Mouse (Mus musculus) midbrain, embryonic 11.5 days (tissue): ENCODE data around the gene Kcp. TPM values are rescaled to one million over a fixed set of nuclear protein-coding genes. Genes with fewer than 3 reads are reported as not detected.

Experiments used
- ATAC-seq: fragments of 200-750 bp; cut with Nextera tagmentation; 2 replicates; pipeline ENCODE4 v1.8.0; 2017; ENCODE audit warnings: moderate TSS enrichment, moderate library complexity; ENCODE audit not compliant: low FRiP score
- DNase-seq: peaks from one replicate; pipeline ENCODE4 v3.0.0; 2015; ENCODE audit warnings: low spot score; ENCODE audit errors: missing footprints
- H3K27ac ChIP-seq: fragments of 300-500 bp; sonication (generic); 2 replicates; pipeline ENCODE4 v1.5.1; 2014; ENCODE audit warnings: low read depth, low read length
- H3K27me3 ChIP-seq: fragments of 300-500 bp; sonication (generic); 2 replicates; pipeline ENCODE4 v1.6.1; 2014; ENCODE audit warnings: mild to moderate bottlenecking, low read length, moderate library complexity, mixed read lengths; ENCODE audit not compliant: control insufficient read depth, insufficient read depth
- H3K36me3 ChIP-seq: fragments of 300-500 bp; sonication (generic); 2 replicates; pipeline ENCODE4 v1.6.1; 2014; ENCODE audit warnings: mild to moderate bottlenecking, low read length, moderate library complexity, mixed read lengths; ENCODE audit not compliant: control insufficient read depth, insufficient read depth
- H3K4me1 ChIP-seq: fragments of 300-500 bp; sonication (generic); 2 replicates; pipeline ENCODE4 v1.6.1; 2014; ENCODE audit warnings: low read length; ENCODE audit not compliant: control insufficient read depth, insufficient read depth
- H3K4me2 ChIP-seq: fragments of 300-500 bp; sonication (generic); 2 replicates; pipeline ENCODE4 v1.6.1; 2014; ENCODE audit warnings: mild to moderate bottlenecking, moderate library complexity
- H3K4me3 ChIP-seq: fragments of 300-500 bp; sonication (generic); 2 replicates; pipeline ENCODE4 v1.5.1; 2014; ENCODE audit warnings: low read depth, low read length
- H3K9ac ChIP-seq: fragments of 300-500 bp; sonication (generic); 2 replicates; pipeline ENCODE4 v1.6.1; 2014; ENCODE audit warnings: low read length
- H3K9me3 ChIP-seq: fragments of 300-500 bp; sonication (generic); 2 replicates; pipeline ENCODE4 v1.6.1; 2016; ENCODE audit warnings: low read length; ENCODE audit not compliant: control insufficient read depth
- WGBS: fragments of 180-500 bp; shearing (Covaris S2); extraction: QIAGEN DNeasy Blood & Tissue Kit; methylation state at CpG from one replicate; pipeline ENCODE4 v1.1.7; 2014; 5-methylcytosine and 5-hydroxymethylcytosine counted together
- polyA plus RNA-seq: library from polyadenylated mRNA; unstranded; fragments of >200 nt; fragmentation: Nextera tagmentation; extraction: Ambion mirVana; gene quantifications from 2 replicates; pipeline ENCODE4 v1.2.1, GENCODE M21; 2014

The Kcp gene
- 5.6 and 6.8 TPM in 2 replicates for polyA plus RNA-seq

DNA sequence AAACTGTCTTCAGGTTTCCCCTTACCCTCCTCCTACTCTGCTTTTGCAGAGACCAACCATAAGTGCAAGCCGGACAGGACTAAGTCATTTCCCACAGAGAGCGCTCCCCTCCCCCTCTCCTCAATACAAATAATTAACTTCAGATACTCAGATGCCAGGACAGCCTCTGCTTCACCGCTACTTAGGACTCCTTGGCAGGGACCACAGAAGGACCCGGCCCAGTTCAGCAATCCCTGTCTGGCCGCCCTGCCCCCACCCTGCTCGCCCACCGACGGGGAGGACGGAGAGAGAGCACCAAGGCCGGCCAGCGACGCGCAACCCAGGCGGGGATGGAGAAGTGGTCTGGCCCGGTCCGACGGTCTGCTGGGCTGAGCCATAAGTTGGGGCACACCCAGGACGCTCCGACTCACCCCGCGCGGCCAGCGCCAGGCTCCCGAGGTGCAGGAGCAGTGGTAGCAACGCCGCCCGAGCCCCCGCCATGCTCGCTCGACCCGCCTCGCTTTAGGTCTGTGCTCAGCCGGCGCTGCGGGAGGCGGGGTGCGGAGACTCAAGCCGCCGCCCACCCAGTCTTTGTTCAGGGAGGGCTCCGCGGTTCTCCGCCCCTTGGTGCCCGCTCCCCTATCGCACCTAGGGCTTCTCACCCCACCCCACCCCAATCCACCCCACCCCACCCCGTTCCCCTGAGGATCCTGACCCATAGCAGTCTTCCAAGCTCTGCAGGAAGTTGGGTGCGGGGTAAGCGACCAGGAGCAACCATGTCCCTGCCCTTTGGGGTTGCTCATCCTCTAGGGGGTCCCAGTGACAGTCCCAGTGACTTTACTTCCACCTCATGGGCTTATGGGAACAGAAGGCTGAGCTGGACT lies at the start of gene Kcp:
Gene Kcp, minus strand, starts transcription at position 506 of the 863 bp plus-strand sequence.
- 1% methylated on average over 44 of the region's 47 CpGs for WGBS
- peaks cover 7% of the 10 kb centered on the region for H3K4me1 ChIP-seq
- ATAC-seq, result peak; percentile 63
- no peaks in the 10 kb centered on the region for H3K9me3 ChIP-seq
- H3K9ac ChIP-seq, result peak within 1 kb of the TSS; percentile 57
- DNase-seq, result peak; percentile 95
- H3K4me2 ChIP-seq, result peak within 1 kb of the TSS; percentile 60
- H3K27ac ChIP-seq, result no peak within 1 kb of the TSS
- H3K4me3 ChIP-seq, result peak within 1 kb of the TSS; percentile 40
- peaks cover 24% of the 10 kb centered on the region for H3K27me3 ChIP-seq
- no peaks in the 10 kb centered on the region for H3K36me3 ChIP-seq

- H3K4me1 ChIP-seq, result no peaks in the 10 kb centered on the region
- no peak overlapping the region for H3K4me3 ChIP-seq
- WGBS, result 100% methylated on average over 2 of the region's 2 CpGs
- H3K27me3 ChIP-seq, result no peaks in the 10 kb centered on the region
- H3K36me3 ChIP-seq, result peaks cover 10% of the 10 kb centered on the region; the same call in 1 of the 2 replicates
- H3K4me2 ChIP-seq, result no peak overlapping the region
- ATAC-seq (no peak), DNase-seq (no peak)
- H3K9me3 ChIP-seq, result no peaks in the 10 kb centered on the region
- H3K9ac ChIP-seq, result no peak overlapping the region
- no peak overlapping the region for H3K27ac ChIP-seq
Observed at GRCm38 (mm10) chr6:29557112-29557511, 49.4 kb upstream of the Kcp start.

- peaks cover 6% of the 10 kb centered on the region; the same call in 1 of the 2 replicates for H3K36me3 ChIP-seq
- no peak overlapping the region for H3K4me3 ChIP-seq
- no peaks in the 10 kb centered on the region for H3K27me3 ChIP-seq
- WGBS, result 94% methylated on average over 2 of the region's 2 CpGs
- no peak overlapping the region for H3K9ac ChIP-seq
- ATAC-seq, result no peak
- no peaks in the 10 kb centered on the region for H3K9me3 ChIP-seq
- DNase-seq, result no peak
- no peaks in the 10 kb centered on the region for H3K4me1 ChIP-seq
- no peak overlapping the region for H3K27ac ChIP-seq
- no peak overlapping the region for H3K4me2 ChIP-seq
Observed at GRCm38 (mm10) chr6:29552526-29552925, 44.8 kb upstream of the Kcp start.

GRCm38 (mm10) chr6:29548086-29548485 lies 40.3 kb upstream of the Kcp start:
- 90% methylated on average over 1 of the region's 1 CpGs for WGBS
- Histone ChIP-seq H3K4me1 (no peaks in the 10 kb centered on the region), H3K9me3 (no peaks in the 10 kb centered on the region; the same call in 1 of the 2 replicates), H3K36me3 (peaks cover 22% of the 10 kb centered on the region), H3K9ac (no peak overlapping the region), H3K4me3 (no peak overlapping the region), H3K27ac (no peak overlapping the region), H3K27me3 (no peaks in the 10 kb centered on the region), H3K4me2 (no peak overlapping the region)
- no peak for DNase-seq
- no peak for ATAC-seq

DNA sequence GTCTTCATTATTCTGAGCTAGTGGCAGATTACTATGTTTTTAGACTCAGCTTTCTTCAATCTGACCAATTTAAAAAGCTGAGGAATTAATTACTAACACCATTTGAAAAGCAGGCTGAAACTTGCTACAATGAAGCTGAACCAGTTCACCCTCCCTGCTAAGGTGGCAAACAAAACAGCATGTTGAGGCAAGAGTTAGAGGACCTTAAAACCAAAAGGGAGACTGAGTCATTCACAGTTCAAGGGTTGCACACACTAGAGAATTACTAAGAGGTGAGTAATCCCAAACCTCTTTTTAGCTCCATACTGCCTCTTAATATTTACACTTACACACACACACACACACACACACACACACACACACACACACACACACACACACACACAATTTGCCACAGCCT lies 39.8 kb upstream of the Kcp start:
- Histone ChIP-seq H3K9ac (no peak overlapping the region), H3K27me3 (no peaks in the 10 kb centered on the region), H3K9me3 (no peaks in the 10 kb centered on the region; the same call in 1 of the 2 replicates), H3K36me3 (peaks cover 22% of the 10 kb centered on the region), H3K27ac (no peak overlapping the region), H3K4me2 (no peak overlapping the region), H3K4me1 (no peaks in the 10 kb centered on the region), H3K4me3 (no peak overlapping the region)
- DNase-seq, result no peak
- ATAC-seq, result no peak

DNA sequence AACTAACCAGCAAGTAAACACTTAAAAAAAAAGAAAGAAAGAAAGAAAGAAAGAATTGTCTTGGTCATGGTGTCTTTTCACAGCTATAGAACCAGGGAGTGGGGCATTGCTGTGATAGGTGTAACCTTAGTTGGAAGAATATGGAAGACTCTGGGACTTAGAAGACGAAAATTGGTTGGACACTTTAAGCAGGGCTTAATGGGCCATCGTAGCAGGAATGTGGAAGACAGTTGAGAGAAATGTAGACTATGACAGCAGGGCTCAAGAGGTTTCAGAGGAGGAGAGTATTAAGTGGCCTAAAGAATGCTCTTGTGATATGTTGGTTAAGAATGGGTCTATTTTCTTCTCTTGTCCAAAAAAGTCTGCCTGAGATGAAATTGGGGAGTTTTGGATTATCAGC lies 37.9 kb upstream of the Kcp start:
- H3K9me3 ChIP-seq, result no peaks in the 10 kb centered on the region; the same call in 1 of the 2 replicates
- ATAC-seq, result no peak
- no peak overlapping the region for H3K27ac ChIP-seq
- no peak for DNase-seq
- peaks cover 22% of the 10 kb centered on the region for H3K36me3 ChIP-seq
- WGBS, result 96% methylated on average over 2 of the region's 2 CpGs
- H3K4me2 ChIP-seq, result no peak overlapping the region
- no peak overlapping the region for H3K4me3 ChIP-seq
- no peaks in the 10 kb centered on the region for H3K27me3 ChIP-seq
- no peaks in the 10 kb centered on the region for H3K4me1 ChIP-seq
- H3K9ac ChIP-seq, result no peak overlapping the region

GRCm38 (mm10) chr6:29540956-29541355 lies 33.2 kb upstream of the Kcp start:
- Histone ChIP-seq H3K9ac (no peak overlapping the region), H3K36me3 (peaks cover 18% of the 10 kb centered on the region)
- no peak for DNase-seq

DNA sequence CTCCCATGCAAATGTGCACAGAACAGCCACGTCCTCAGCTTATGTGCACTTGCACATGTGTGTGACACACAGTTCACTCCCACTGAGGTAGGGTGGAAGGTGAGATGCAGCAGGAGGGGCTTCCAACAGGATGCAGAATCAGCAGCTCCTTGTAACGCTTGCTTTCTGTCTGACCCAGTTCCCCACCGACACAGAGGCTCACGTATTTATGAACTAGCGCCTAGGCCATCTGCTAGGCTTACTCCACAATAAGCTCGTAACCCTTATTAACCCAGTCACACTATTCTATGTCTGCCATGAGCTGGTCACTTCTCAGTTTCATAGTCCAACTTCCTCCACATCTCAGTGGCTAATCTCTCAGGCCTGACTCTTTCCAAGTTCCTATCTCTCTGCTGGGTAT lies 32.5 kb upstream of the Kcp start:
- 85% methylated on average over 6 of the region's 6 CpGs for WGBS

More at GRCm38 (mm10) chr6:29540956-29541355, 33.2 kb upstream of the Kcp start:
- Histone ChIP-seq H3K9me3 (no peaks in the 10 kb centered on the region; the same call in 1 of the 2 replicates), H3K27me3 (no peaks in the 10 kb centered on the region), H3K27ac (no peak overlapping the region), H3K4me3 (no peak overlapping the region), H3K4me2 (no peak overlapping the region), H3K4me1 (no peaks in the 10 kb centered on the region)
- WGBS, result 95% methylated on average over 1 of the region's 1 CpGs
- ATAC-seq, result no peak

GRCm38 (mm10) chr6:29539502-29539901 lies 31.8 kb upstream of the Kcp start:
- DNase-seq (no peak), ATAC-seq (no peak)
- Histone ChIP-seq H3K27me3 (no peaks in the 10 kb centered on the region), H3K4me3 (no peak overlapping the region), H3K4me1 (no peaks in the 10 kb centered on the region), H3K9ac (no peak overlapping the region), H3K27ac (no peak overlapping the region), H3K9me3 (no peaks in the 10 kb centered on the region), H3K4me2 (no peak overlapping the region), H3K36me3 (peaks cover 7% of the 10 kb centered on the region)
- 91% methylated on average over 8 of the region's 8 CpGs for WGBS

More for the DNA sequence above, 32.5 kb upstream of the Kcp start:
- Histone ChIP-seq H3K4me1 (no peaks in the 10 kb centered on the region), H3K9me3 (no peaks in the 10 kb centered on the region), H3K36me3 (peaks cover 11% of the 10 kb centered on the region), H3K27ac (no peak overlapping the region), H3K27me3 (no peaks in the 10 kb centered on the region), H3K9ac (no peak overlapping the region), H3K4me3 (no peak overlapping the region), H3K4me2 (no peak overlapping the region)
- DNase-seq, result no peak
- no peak for ATAC-seq
